Mouse (Mus musculus) gastrocnemius, postnatal 25 days (tissue): ENCODE data around the gene Tmem251. TPM values are rescaled to one million over a fixed set of nuclear protein-coding genes. Genes with fewer than 3 reads are reported as not detected.

Experiments
- DNase-seq: peaks from one replicate; pipeline ENCODE4 v3.0.0; 2022
- long read RNA-seq, 2 experiments: library from polyadenylated mRNA; stranded (forward); transcript quantifications; one replicate each; pipeline ENCODE4 v2.0.0; 2021
- total RNA-seq, 2 experiments: library from RNA; stranded (reverse); gene quantifications; 1 replicate in 1 of 2; 2 replicates in 1 of 2; pipeline ENCODE4 v1.2.3; 2021

The Tmem251 gene
- 1 to 10 TPM; 1.8 to 2.9 TPM for total RNA-seq
- long read RNA-seq, experiment 1, transcript Tmem251-201 (2 exons, 3,367 nt), result major isoform, 11 of 17 reads
- long read RNA-seq, experiment 1, partial matches to known transcripts, result 0 of 17 reads
- long read RNA-seq, experiment 1, other reads (novel, unspliced or antisense), result 6 of 17 reads
- long read RNA-seq, experiment 2, transcript Tmem251-201 (2 exons, 3,367 nt), result major isoform, 11 of 17 reads
- long read RNA-seq, experiment 2, partial matches to known transcripts, result 0 of 17 reads
- long read RNA-seq, experiment 2, other reads (novel, unspliced or antisense), result 6 of 17 reads

GRCm38 (mm10) chr12:102743589-102744574, at the start of gene Tmem251, which contains the start of gene Moap1:
TSS of gene Tmem251 (plus strand) at chr12:102743762.
TSS of gene Moap1 (minus strand) at chr12:102743661.
- DNase-seq, result peak; percentile 84

GRCm38 (mm10) chr12:102695369-102696239, 48.0 kb upstream of the Tmem251 start:
- DNase-seq, result no peak

GRCm38 (mm10) chr12:102696635-102697354, 46.8 kb upstream of the Tmem251 start:
- DNase-seq, result no peak

- DNase-seq, result no peak
These were observed 46.2 kb upstream of the Tmem251 start for GRCm38 (mm10) chr12:102697381-102697780.

DNA sequence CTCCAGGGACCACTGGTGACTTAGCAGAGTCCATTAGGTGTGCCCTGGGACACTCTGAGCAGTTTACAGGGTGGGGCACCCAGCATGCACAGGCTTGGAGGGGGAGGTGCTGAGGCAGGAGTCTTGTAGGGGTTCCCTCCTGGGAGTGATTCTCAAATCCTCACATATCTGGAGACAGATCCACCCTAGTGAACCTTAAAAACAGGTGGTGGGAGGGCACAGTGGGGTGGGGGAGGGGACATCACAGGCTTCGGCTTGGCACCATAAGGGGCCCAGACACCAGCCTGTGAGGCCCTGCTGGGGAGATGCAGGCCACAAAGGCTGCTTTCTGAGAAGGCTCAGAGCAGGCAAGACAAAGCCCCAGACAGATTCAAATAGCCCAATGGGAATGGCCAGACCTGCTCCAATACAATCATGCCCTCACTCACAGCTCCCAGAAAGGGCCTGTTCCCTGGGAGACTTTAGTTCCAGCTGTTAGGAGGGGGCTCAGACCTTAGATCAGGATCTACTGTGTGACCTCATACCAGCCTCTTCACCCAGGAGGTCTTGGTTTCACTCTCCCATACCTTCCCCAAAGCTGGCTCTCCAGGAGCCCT, 45.4 kb upstream of the Tmem251 start:
- no peak for DNase-seq

GRCm38 (mm10) chr12:102699156-102699555, 44.4 kb upstream of the Tmem251 start:
- no peak for DNase-seq

- no peak for DNase-seq
These were observed 43.1 kb upstream of the Tmem251 start for GRCm38 (mm10) chr12:102700453-102700852.

GRCm38 (mm10) chr12:102701691-102702207, 41.8 kb upstream of the Tmem251 start:
- no peak for DNase-seq

DNA sequence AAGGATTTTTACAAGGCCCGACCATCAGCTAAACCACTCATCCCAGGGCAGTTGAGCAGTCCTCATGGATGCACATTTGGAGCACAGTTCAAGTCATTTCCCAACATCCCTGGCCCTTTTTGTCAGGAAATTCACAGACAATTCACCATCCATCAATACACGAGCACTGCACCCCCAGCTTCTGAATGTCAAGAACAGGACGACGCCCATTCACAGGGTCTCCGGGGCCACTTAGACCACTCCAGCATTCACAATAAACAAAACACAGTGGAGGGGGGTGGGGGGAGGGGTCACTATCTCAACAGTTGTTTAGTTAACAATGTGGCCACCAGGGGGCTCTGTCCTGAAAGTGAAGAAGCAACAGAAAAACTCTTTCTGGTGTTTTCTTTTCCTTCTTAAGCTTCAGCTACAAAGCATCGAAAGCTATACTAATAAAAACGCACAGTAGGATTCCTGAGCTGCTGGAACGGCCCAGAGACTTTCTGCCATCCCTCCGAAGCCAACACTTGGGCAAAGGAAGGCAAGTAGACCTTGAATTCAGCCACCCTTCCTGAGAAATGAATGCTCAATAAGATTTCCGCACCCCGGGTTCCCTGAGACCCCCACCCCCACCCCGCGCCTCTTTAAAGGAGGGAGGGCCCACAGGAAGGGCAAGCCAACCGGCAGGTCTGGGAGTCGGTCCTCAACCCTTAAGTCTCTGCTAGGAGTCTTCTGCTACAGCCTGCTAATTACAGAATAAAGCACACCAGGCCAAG, 41.0 kb upstream of the Tmem251 start:
- DNase-seq, result no peak

DNA sequence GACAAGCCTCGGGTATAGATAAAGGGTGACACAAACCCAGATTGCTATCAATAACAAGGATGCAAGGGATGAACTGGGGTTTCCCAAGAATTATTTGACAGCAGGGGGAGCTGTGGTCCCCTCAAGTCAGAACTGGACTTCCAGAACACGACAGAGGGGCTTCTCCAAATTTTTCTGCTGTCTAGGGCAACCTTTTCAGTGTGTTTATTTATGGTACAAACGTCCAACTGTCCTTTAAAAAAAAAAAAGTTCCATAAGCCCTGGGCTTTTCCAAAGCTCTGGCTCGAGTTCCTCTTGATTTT, 40.5 kb upstream of the Tmem251 start:
- DNase-seq, result no peak

DNA sequence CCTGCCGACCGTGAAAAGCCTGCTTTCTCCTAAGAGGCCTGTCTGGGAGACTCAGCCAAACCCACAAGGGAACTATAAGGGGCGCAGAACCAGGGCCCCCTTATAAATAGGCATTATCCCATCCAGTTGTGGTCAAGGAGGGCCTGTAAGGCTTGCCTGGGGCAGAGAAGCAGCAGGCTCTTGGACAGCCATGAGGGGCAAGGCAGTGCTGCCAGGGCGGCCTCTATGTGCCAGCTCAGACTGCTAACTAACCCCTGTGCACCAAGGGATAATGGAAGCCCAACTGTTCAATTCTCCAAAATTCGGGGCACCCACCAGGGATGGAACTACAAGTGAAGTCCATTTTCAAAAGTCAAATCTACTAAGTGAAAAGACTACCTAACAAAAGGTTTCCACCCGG, 40.1 kb upstream of the Tmem251 start:
- no peak for DNase-seq

- no peak for DNase-seq
These were observed 39.6 kb upstream of the Tmem251 start for GRCm38 (mm10) chr12:102703921-102704408.

DNA sequence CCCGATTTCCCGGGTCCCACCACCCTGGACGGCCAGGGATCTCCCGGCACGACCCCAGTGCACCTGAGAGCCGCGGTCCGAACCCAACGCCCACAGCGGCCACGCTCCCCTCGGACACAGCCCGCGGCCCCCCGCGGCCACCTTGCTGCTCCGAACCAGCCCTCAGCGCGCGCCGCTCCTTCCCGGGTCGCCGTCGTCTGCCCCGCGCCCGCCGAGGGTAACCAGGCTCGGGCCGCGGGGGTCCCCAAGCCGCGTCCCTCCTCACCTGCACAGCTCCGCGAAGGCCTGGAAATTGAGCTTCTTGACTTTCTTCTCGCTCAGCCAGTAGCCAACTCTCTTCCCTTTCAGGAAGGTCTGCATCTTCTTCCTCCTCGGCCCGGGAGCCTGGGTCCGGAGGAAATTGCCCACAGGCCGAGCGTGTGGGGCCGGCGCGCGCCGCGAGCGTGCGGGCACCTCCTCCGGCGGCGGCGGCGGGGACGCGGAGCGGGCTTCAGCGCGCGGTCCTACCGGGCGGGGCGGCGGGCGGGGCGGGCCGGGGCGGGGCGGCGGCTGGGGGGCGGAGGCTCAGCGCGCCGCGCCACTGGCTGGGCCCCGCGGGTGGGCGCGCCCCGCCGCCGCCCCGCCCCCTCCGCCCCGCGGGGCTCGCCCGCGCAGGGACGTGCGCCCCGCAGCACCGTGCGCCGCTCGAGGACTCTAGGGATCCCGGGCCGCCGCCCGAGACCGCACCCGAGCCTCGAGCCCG, 38.9 kb upstream of the Tmem251 start, which contains the start of gene Itpk1:
Gene Itpk1, minus strand, starts transcription at position 474 of the 742 bp plus-strand sequence.
- peak; percentile 47 for DNase-seq

- DNase-seq, result peak; percentile 78
These were observed 38.2 kb upstream of the Tmem251 start for GRCm38 (mm10) chr12:102705216-102705871.

- no peak for DNase-seq
These were observed 37.5 kb upstream of the Tmem251 start for GRCm38 (mm10) chr12:102705906-102706640.

- DNase-seq, result no peak
These were observed 36.6 kb upstream of the Tmem251 start for GRCm38 (mm10) chr12:102706833-102707463.

GRCm38 (mm10) chr12:102708220-102708619, 35.3 kb upstream of the Tmem251 start:
- no peak for DNase-seq
